Mouse (Mus musculus): ENCODE data around the gene Lrrfip2. TPM values are rescaled to one million over a fixed set of nuclear protein-coding genes. Genes with fewer than 3 reads are reported as not detected.

The Lrrfip2 gene
- polyA plus RNA-seq (2012; rRNA removed; ENCODE audit: low replicate concordance) = 12.6 and 17.2 TPM in 2 replicates

GRCm38 (mm10) chr9:111117126-111117642 is at the start of gene Lrrfip2:
TSS of gene Lrrfip2 (plus strand) at chr9:111117592.

GRCm38 (mm10) chr9:111271434-111272160 is 154.2 kb downstream of the Lrrfip2 start, which contains the start of the genes Mlh1 and Epm2aip1:
TSS of gene Mlh1 (minus strand) at chr9:111271791.
TSS of gene Epm2aip1 (plus strand) at chr9:111271929.

Other genes with a start within 250 kb of the Lrrfip2 start
- gene Als2cl, start 237.7 kb upstream of the Lrrfip2 start, polyA plus RNA-seq (2012; rRNA removed; ENCODE audit: low replicate concordance) = 52.9 TPM in 2 replicates
- gene Tmie, start 237.5 kb upstream of the Lrrfip2 start, polyA plus RNA-seq (2012; rRNA removed; ENCODE audit: low replicate concordance) = 2.2 and 3.2 TPM in 2 replicates
- not detected in 2 replicates for gene Fam240a, start 200.7 kb upstream of the Lrrfip2 start, polyA plus RNA-seq (2012; rRNA removed; ENCODE audit: low replicate concordance)
- gene Tdgf1, start 171.4 kb upstream of the Lrrfip2 start, polyA plus RNA-seq (2012; rRNA removed; ENCODE audit: low replicate concordance) = not detected in 2 replicates
- not detected in 2 replicates for gene Lrrc2, start 166.0 kb upstream of the Lrrfip2 start, polyA plus RNA-seq (2012; rRNA removed; ENCODE audit: low replicate concordance)
- 6.2 and 23.4 TPM in 2 replicates for gene Rtp3, start 127.0 kb upstream of the Lrrfip2 start, polyA plus RNA-seq (2012; rRNA removed; ENCODE audit: low replicate concordance)
- gene Ltf, start 98.3 kb upstream of the Lrrfip2 start, polyA plus RNA-seq (2012; rRNA removed; ENCODE audit: low replicate concordance) = 0.29 and 68.2 TPM in 2 replicates
- gene Ccrl2, start 60.1 kb upstream of the Lrrfip2 start, polyA plus RNA-seq (2012; rRNA removed; ENCODE audit: low replicate concordance) = 6.7 and 9.0 TPM in 2 replicates
- 17.9 and 24.6 TPM in 2 replicates for gene Mlh1, start 154.2 kb downstream of the Lrrfip2 start, polyA plus RNA-seq (2012; rRNA removed; ENCODE audit: low replicate concordance)
- 10.3 and 18.3 TPM in 2 replicates for gene Epm2aip1, start 154.3 kb downstream of the Lrrfip2 start, polyA plus RNA-seq (2012; rRNA removed; ENCODE audit: low replicate concordance)
- gene Trank1, start 194.1 kb downstream of the Lrrfip2 start, polyA plus RNA-seq (2012; rRNA removed; ENCODE audit: low replicate concordance) = 0.16 and 0.17 TPM in 2 replicates

Data from subcutaneous adipose tissue, adult 2 months (tissue).